Mouse (Mus musculus) liver, embryonic 12.5 days (tissue): Measurements from ENCODE around the gene Nup133. TPM values are rescaled to one million over a fixed set of nuclear protein-coding genes. Genes with fewer than 3 reads are reported as not detected.
"Not testable (repeated sequence)": the region's sequence is repeated elsewhere in the genome, so short reads cannot be mapped to it uniquely, and the experiment has no call there.

Experiments
- ATAC-seq: fragments of 200-750 bp; cut with Nextera tagmentation; 2 replicates; pipeline ENCODE4 v1.8.0; 2017; ENCODE audit warnings: moderate number of reproducible peaks, mild to moderate bottlenecking, moderate library complexity
- H3K27ac ChIP-seq: fragments of 300-500 bp; sonication (generic); 2 replicates; pipeline ENCODE4 v1.5.1; 2016; ENCODE audit warnings: mild to moderate bottlenecking
- H3K27me3 ChIP-seq: fragments of 300-500 bp; sonication (generic); replicated peaks from 2 replicates; pipeline ENCODE4 v1.6.1; 2016; ENCODE audit warnings: mild to moderate bottlenecking, moderate library complexity
- H3K36me3 ChIP-seq: fragments of 300-500 bp; sonication (generic); 2 replicates; pipeline ENCODE4 v1.6.1; 2016; ENCODE audit warnings: mild to moderate bottlenecking, moderate library complexity
- H3K4me1 ChIP-seq: fragments of 300-500 bp; sonication (generic); 2 replicates; pipeline ENCODE4 v1.6.1; 2016
- H3K4me2 ChIP-seq: fragments of 300-500 bp; sonication (generic); 2 replicates; pipeline ENCODE4 v1.6.1; 2016; ENCODE audit warnings: mild to moderate bottlenecking, moderate library complexity
- H3K4me3 ChIP-seq: fragments of 300-500 bp; sonication (generic); 2 replicates; pipeline ENCODE4 v1.5.1; 2016; ENCODE audit warnings: mild to moderate bottlenecking, moderate library complexity
- H3K9ac ChIP-seq: fragments of 300-500 bp; sonication (generic); 2 replicates; pipeline ENCODE4 v1.6.1; 2016; ENCODE audit warnings: mild to moderate bottlenecking, moderate library complexity
- H3K9me3 ChIP-seq: fragments of 300-500 bp; sonication (generic); replicated peaks from 2 replicates; pipeline ENCODE4 v1.6.1; 2016; ENCODE audit warnings: mild to moderate bottlenecking, moderate library complexity
- WGBS: fragments of 180-500 bp; shearing (Covaris S2); methylation state at CpG from one replicate; pipeline ENCODE4 v1.1.7; 2016; ENCODE audit not compliant: insufficient replicate concordance; 5-methylcytosine and 5-hydroxymethylcytosine counted together
- polyA plus RNA-seq: library from polyadenylated mRNA; unstranded; fragments of >200 nt; fragmentation: Nextera tagmentation; extraction: Ambion mirVana; gene quantifications from 2 replicates; pipeline ENCODE4 v1.2.1, GENCODE M21; 2016

Nup133 gene
- polyA plus RNA-seq, 1 experiment from 2014 or later, result 35.8 TPM

- peaks cover 74% of the 10 kb centered on the region for H3K36me3 ChIP-seq
These were observed 29.9 kb upstream of the Nup133 start for GRCm38 (mm10) chr8:123978926-123979325.

DNA sequence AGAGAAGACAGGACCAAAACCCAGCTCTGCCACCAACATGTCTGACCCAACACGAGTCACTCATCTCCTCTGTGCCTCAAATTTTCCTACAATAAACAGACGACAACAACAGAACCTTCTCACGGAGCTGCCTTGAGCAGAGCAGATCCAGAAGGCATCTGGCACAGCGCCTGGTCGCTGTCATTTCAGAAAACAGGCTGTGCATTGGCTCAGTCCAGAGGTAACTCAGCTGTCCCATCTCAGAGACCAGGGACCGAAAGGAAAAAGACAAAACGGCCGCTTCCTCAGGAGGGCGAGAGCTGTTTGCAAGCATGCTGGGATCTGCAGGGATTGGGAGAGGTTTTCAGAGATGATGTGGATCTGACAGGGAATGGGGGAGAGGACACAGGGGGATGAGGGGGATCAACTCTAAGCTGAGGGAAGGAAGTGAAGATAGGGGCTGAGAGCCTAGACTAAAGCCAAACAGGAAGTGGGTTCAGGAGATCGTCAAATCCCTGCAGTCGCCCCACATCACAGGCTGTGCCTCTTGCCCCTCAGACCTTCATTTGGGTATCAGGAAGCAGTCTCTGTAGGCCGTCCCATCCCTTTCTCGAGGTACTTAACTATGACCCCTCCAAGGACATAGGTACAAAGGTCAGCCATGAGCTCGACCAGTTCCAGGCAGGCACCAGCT, 29.2 kb upstream of the Nup133 start:
- no peaks in the 10 kb centered on the region for H3K27me3 ChIP-seq
- H3K4me3 ChIP-seq, result peak overlapping the region; percentile 74
- peaks cover 7% of the 10 kb centered on the region; the same call in 1 of the 2 replicates for H3K9me3 ChIP-seq
- 39% methylated on average over 14 of the region's 14 CpGs for WGBS
- peak overlapping the region; percentile 95 for H3K9ac ChIP-seq
- ATAC-seq, result no peak
- peak overlapping the region; percentile 82 for H3K4me2 ChIP-seq
- H3K36me3 ChIP-seq, result peaks cover 78% of the 10 kb centered on the region
- H3K4me1 ChIP-seq, result peaks cover 84% of the 10 kb centered on the region
- H3K27ac ChIP-seq, result peak overlapping the region; percentile 99

More at GRCm38 (mm10) chr8:123978926-123979325, 29.9 kb upstream of the Nup133 start:
- WGBS, result 13% methylated on average over 8 of the region's 8 CpGs
- Histone ChIP-seq H3K27me3 (no peaks in the 10 kb centered on the region), H3K9me3 (peaks cover 7% of the 10 kb centered on the region; the same call in 1 of the 2 replicates), H3K4me3 (peak overlapping the region; percentile 74), H3K9ac (peak overlapping the region; percentile 95), H3K27ac (peak overlapping the region; percentile 99), H3K4me1 (peaks cover 86% of the 10 kb centered on the region), H3K4me2 (peak overlapping the region; percentile 82)
- peak; percentile 91 for ATAC-seq

DNA sequence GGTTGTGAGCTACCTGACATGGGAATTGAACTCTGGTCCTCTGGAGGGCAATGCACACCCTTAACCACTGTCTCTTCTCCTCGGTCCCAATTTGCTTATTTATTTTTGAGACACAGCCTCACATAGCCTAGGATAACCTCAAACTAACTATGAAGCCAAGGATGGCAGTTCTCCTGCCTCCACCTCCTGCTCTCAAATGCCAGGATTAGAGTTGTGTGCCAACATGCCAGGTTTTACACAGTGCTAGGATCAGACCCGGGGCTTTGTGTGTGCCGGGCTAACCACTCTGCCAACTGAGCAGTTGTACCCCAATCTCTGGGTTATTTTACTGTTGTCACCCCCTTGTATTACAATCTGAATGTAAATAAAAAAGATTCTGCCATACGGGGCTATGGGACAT, 28.4 kb upstream of the Nup133 start:
- Histone ChIP-seq H3K4me1 (peaks cover 90% of the 10 kb centered on the region), H3K36me3 (peaks cover 86% of the 10 kb centered on the region), H3K27me3 (no peaks in the 10 kb centered on the region), H3K9ac (peak overlapping the region; percentile 95), H3K9me3 (peaks cover 7% of the 10 kb centered on the region; the same call in 1 of the 2 replicates), H3K4me3 (peak overlapping the region; percentile 74), H3K27ac (peak overlapping the region; percentile 99), H3K4me2 (peak overlapping the region; percentile 82)
- 86% methylated on average over 4 of the region's 4 CpGs for WGBS
- ATAC-seq, result no peak

DNA sequence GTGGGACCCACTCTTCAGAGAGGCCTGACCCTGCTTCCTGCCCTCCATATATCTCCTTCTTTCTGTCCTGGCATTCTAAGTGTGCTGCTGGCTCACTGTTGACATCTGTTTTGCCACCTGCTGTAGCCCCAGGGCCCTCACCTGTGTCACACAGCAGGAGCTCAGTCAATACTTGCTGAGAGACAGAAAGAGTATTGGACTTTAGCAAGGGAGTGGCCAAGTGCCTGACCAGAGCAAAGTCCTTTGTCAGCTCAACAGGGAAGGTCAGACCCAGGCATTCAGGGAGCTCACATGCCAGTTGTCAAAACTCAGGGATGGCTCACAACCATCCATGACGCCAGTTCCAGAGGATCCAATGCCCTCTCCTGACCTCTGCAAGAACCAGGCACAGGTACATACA, 24.4 kb upstream of the Nup133 start:
- Histone ChIP-seq H3K9me3 (peaks cover 7% of the 10 kb centered on the region; the same call in 1 of the 2 replicates), H3K27ac (peak overlapping the region; percentile 65), H3K27me3 (no peaks in the 10 kb centered on the region), H3K36me3 (peaks cover 97% of the 10 kb centered on the region), H3K4me2 (peak overlapping the region; percentile 35), H3K4me1 (peaks cover 94% of the 10 kb centered on the region), H3K4me3 (no peak overlapping the region), H3K9ac (no peak overlapping the region)
- 72% methylated on average over 1 of the region's 1 CpGs for WGBS
- no peak for ATAC-seq

DNA sequence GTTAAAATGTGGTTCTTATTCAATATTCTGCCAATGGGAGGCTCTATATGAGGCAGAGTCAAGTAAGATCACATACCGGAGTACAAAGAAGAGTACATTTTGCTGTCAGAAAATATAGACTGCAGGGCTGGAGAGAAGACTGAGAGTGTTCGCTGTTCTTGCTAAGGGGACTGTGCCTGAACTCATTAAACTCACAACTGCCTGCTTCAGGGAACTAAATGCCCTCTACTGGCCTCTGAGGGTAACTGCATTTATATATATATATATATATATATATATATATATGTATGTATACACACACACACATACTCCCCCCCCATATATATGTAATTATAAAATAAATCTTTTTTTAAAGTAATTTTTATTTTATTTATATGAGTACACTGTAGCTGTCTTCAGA, 17.8 kb upstream of the Nup133 start:
- H3K4me2 ChIP-seq, result no peak overlapping the region
- WGBS, result 79% methylated on average over 2 of the region's 2 CpGs
- no peaks in the 10 kb centered on the region for H3K9me3 ChIP-seq
- H3K27me3 ChIP-seq, result no peaks in the 10 kb centered on the region
- H3K9ac ChIP-seq, result no peak overlapping the region
- no peak for ATAC-seq
- H3K4me3 ChIP-seq, result no peak overlapping the region
- H3K27ac ChIP-seq, result no peak overlapping the region
- peaks cover 30% of the 10 kb centered on the region for H3K4me1 ChIP-seq
- peaks cover 100% of the 10 kb centered on the region for H3K36me3 ChIP-seq

DNA sequence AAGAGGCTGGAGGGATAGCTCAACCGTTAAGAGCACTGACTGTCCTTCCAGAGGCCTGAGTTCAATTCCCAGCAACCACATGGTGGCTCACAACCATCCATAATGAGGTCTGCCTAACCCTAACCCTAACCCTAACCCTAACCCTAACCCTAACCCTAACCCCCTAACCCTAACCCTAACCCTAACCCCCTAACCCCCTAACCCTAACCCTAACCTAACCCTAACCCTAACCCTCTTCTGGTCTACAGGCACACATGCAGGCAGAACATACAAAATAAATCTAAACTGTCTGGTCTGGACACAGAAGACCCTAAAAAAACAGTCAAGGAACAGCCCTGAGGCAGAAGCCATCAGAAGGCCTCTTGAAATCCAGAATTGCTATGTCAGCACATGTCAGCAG, 12.3 kb upstream of the Nup133 start:
- 89% methylated on average over 1 of the region's 1 CpGs for WGBS
- H3K36me3 ChIP-seq, result peaks cover 100% of the 10 kb centered on the region

GRCm38 (mm10) chr8:123960556-123960955, 11.5 kb upstream of the Nup133 start:
- not testable (repeated sequence) for H3K9ac ChIP-seq, H3K4me2 ChIP-seq, ATAC-seq, H3K27me3 ChIP-seq, H3K27ac ChIP-seq, H3K9me3 ChIP-seq, H3K4me1 ChIP-seq, H3K4me3 ChIP-seq
- H3K36me3 ChIP-seq, result peaks cover 100% of the 10 kb centered on the region
- WGBS, result 94% methylated on average over 5 of the region's 5 CpGs

More for the DNA sequence above, 12.3 kb upstream of the Nup133 start:
- no peak overlapping the region for H3K9ac ChIP-seq
- no peaks in the 10 kb centered on the region for H3K9me3 ChIP-seq
- H3K4me3 ChIP-seq, result no peak overlapping the region
- ATAC-seq, result 0 out of 2 replicates have a peak, but pooled peaks have one; percentile 6
- H3K4me2 ChIP-seq, result no peak overlapping the region
- H3K4me1 ChIP-seq, result peaks cover 3% of the 10 kb centered on the region; the same call in 1 of the 2 replicates
- H3K27ac ChIP-seq, result no peak overlapping the region
- H3K27me3 ChIP-seq, result no peaks in the 10 kb centered on the region

DNA sequence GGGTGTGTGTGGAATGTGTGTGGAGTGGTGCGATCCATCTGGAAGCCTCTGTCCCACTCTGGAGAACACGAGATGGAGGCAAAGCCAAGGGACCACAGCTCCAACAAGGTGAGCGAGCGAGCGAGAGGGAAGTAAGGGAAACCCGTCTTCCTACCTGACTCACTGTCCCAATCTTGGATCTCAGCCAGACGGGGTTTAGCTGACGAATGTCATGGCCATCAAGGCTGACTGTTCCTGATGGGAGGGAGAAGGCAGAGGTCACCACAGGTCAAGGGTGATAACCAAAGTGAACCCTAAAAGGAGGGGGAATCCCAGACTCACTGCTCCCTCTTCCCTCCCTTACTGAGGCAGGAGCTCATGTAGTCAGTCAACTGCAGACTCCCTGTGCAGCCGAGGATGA, 11.0 kb upstream of the Nup133 start:
- H3K4me1 ChIP-seq, result peaks cover 3% of the 10 kb centered on the region; the same call in 1 of the 2 replicates
- H3K27me3 ChIP-seq, result no peaks in the 10 kb centered on the region
- no peak for ATAC-seq
- no peak overlapping the region for H3K27ac ChIP-seq
- H3K36me3 ChIP-seq, result peaks cover 100% of the 10 kb centered on the region
- 87% methylated on average over 9 of the region's 9 CpGs for WGBS
- no peaks in the 10 kb centered on the region for H3K9me3 ChIP-seq
- H3K4me3 ChIP-seq, result no peak overlapping the region
- no peak overlapping the region for H3K9ac ChIP-seq
- no peak overlapping the region for H3K4me2 ChIP-seq

DNA sequence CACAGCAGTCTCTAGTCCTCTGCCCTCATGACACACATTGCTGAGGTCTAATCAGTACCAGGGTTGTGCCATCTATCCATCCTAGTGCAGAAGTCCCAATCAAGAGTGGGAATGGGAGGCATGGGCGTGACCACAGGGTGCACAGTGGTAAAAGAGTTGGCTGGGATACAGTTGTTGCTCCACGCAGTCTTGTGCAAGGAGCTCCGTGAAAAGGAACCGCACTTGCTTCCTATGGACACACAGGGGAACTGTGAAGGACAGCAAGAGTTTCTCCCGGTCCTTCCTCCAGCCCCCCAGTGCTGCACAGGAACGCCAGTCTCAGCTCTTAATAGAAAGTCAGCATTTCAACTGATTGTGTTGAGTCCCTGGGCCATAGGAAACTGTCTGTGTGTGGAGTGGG, 10.4 kb upstream of the Nup133 start:
- Histone ChIP-seq H3K4me1 (peaks cover 3% of the 10 kb centered on the region; the same call in 1 of the 2 replicates), H3K27ac (no peak overlapping the region), H3K4me2 (no peak overlapping the region), H3K36me3 (peaks cover 100% of the 10 kb centered on the region), H3K9me3 (no peaks in the 10 kb centered on the region), H3K27me3 (no peaks in the 10 kb centered on the region), H3K9ac (no peak overlapping the region), H3K4me3 (no peak overlapping the region)
- 87% methylated on average over 6 of the region's 6 CpGs for WGBS
- ATAC-seq, result no peak

DNA sequence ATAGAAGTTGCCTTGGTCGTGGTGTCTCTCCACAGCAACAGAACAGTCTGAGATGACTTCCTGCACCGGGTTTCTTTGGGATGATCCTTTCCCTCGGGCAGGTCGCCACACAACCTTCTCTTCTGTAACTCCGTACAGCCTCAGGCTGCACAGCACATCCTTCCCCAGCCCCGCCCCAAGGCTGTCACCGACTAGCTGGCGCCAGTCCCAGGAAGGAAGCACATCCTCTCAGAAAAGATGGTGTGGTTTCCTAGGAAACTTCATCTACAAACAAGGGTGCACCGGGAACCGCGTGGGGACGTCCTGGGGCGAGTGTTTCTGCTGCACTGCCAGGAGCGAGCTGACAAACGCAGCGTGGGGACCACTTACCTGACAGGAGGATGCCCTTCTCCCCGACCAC, 9.1 kb upstream of the Nup133 start:
- no peaks in the 10 kb centered on the region for H3K9me3 ChIP-seq
- peaks cover 100% of the 10 kb centered on the region for H3K36me3 ChIP-seq
- H3K4me3 ChIP-seq, result no peak overlapping the region
- H3K27me3 ChIP-seq, result no peaks in the 10 kb centered on the region
- peaks cover 3% of the 10 kb centered on the region; the same call in 1 of the 2 replicates for H3K4me1 ChIP-seq
- H3K9ac ChIP-seq, result no peak overlapping the region
- H3K27ac ChIP-seq, result no peak overlapping the region
- ATAC-seq, result no peak
- no peak overlapping the region for H3K4me2 ChIP-seq
- 83% methylated on average over 17 of the region's 17 CpGs for WGBS

DNA sequence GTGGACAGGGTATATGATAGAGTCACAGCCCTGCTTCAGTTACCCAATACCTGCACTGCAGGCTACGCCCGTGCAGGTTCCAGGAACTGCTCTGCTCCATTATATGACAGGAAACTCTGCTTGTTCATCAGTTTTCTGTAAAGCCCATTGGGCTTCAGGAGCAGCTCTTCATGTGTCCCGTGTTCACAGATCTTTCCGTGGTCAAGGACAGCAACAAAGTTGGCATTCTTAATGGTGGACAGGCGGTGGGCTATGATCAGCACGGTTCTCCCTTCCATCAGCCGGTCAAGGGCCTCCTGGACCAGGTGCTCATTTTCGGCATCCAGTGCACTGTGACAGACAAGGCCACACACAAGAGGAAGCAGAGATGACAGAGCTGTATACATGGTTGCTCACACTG, 5.2 kb upstream of the Nup133 start:
- 91% methylated on average over 8 of the region's 8 CpGs for WGBS
- Histone ChIP-seq H3K9me3 (no peaks in the 10 kb centered on the region), H3K4me3 (no peak overlapping the region), H3K4me1 (peaks cover 25% of the 10 kb centered on the region), H3K27me3 (no peaks in the 10 kb centered on the region), H3K27ac (no peak overlapping the region), H3K9ac (no peak overlapping the region), H3K36me3 (peaks cover 90% of the 10 kb centered on the region), H3K4me2 (no peak overlapping the region)
- ATAC-seq, result no peak

- H3K4me3 ChIP-seq, result no peak overlapping the region
- H3K27me3 ChIP-seq, result no peaks in the 10 kb centered on the region
- no peak overlapping the region for H3K9ac ChIP-seq
- H3K9me3 ChIP-seq, result no peaks in the 10 kb centered on the region
- no peak overlapping the region for H3K4me2 ChIP-seq
- 90% methylated on average over 8 of the region's 8 CpGs for WGBS
- H3K27ac ChIP-seq, result no peak overlapping the region
- peaks cover 27% of the 10 kb centered on the region for H3K4me1 ChIP-seq
- peaks cover 85% of the 10 kb centered on the region for H3K36me3 ChIP-seq
- no peak for ATAC-seq
These were observed 4.6 kb upstream of the Nup133 start for GRCm38 (mm10) chr8:123953686-123954085.
